ENCODE assay signal across 8 mouse cellular contexts in the genomic region with DNA sequence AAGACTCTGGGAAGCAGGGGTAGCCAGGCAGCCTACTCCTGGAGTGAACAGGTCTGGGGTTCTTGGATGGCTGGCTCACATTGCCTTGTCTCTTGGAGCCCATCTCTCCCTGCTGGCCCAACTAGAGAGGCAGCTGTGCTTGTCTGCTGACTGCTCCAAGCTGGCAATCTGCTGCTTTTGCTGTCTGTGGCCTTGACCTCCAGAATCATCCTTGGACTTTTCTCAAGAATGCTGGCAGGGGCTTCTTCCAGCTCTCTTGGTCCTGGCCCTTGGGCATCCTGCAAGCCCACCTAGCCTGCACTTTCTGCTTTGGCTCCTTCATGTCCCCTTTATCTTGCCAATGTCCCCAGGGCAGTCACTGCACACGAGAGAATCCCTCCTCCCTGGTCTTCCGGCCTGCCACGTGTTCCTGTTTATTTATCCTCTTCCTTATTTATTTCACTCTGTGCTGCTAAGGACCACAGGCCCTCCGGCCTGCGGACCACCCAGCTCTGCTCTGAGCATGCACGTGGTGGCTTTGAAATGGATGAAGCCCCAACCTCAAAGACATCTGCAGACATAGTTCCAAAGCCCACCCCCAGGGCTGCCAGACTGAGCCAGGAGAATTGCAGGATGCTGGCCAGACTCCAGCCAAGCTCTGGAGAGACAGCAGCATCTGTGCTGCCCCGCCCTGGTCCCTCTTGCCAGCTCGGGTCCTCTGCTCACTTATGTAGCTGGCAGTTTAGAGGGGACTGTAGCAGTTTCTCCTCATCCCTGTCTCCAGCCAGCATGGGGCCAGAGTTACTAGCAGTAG. TPM values are rescaled to one million over a fixed set of nuclear protein-coding genes. Genes with fewer than 3 reads are reported as not detected.
A peak's percentile ranks its signal among the peaks of the same experiment; 100 is the strongest.
DNase-seq lines count a peak whose midpoint lies in the region; ATAC-seq lines count a peak whose summit lies in the region.

No protein-coding gene starts in this region.

- no peaks in the 10 kb centered on the region for H3K36me3 ChIP-seq in intestine, embryonic 16.5 days (ENCODE audit: control insufficient read depth, insufficient read depth, low read length)

- no peak overlapping the region for H3K4me3 ChIP-seq in intestine, embryonic 16.5 days (ENCODE audit: low read length)

- peak; percentile 82 for ATAC-seq in intestine, embryonic 16.5 days

- H3K27ac ChIP-seq in intestine, embryonic 16.5 days (ENCODE audit: low read length), result peak overlapping the region; percentile 27; the same call in 1 of the 2 replicates

- peak overlapping the region; percentile 19; the same call in 1 of the 2 replicates for H3K9ac ChIP-seq in intestine, embryonic 16.5 days (ENCODE audit: low read depth, low read length)

- no peak overlapping the region for H3K4me2 ChIP-seq in intestine, embryonic 16.5 days (ENCODE audit: low read depth, low read length)

- 33% methylated on average over 8 of the region's 8 CpGs for WGBS in intestine, embryonic 16.5 days

- H3K27me3 ChIP-seq in intestine, embryonic 16.5 days (replicated peaks; ENCODE audit: control insufficient read depth, insufficient read depth, low read length), result no peaks in the 10 kb centered on the region

- H3K9me3 ChIP-seq in intestine, embryonic 16.5 days (ENCODE audit: control insufficient read depth, low read length), result no peaks in the 10 kb centered on the region

- H3K4me1 ChIP-seq in intestine, embryonic 16.5 days (ENCODE audit: control insufficient read depth, insufficient read depth, low read length), result peaks cover 15% of the 10 kb centered on the region

- peak; percentile 68 to 69 for DNase-seq in heart, adult 18-20 months
- DNase-seq in heart, adult 8-10 months (ENCODE audit: low spot score), result no peak
- peak; percentile 68 for DNase-seq in MN1 (ENCODE audit: low spot score)
- DNase-seq in forelimb bud, embryonic 11.5 days (ENCODE audit: low read depth, low spot score), result peak; percentile 24
- peak; percentile 93 for DNase-seq in lung, postnatal 10 days
- no peak for DNase-seq in spleen, postnatal 10 days (ENCODE audit: low spot score in 2 of 2)
- DNase-seq in embryo, embryonic 10.5 days (ENCODE audit: low spot score), result no peak

RNA-seq across cellular contexts. Expression of a gene that starts 44.1 kb away (rescaled TPM):
- 1 to 10 TPM; 4.6 to 6.4 TPM for total RNA-seq in heart, adult 18-20 months (2021)
- 1 to 10 TPM; 3.1 to 5.0 (median 4.2) TPM for total RNA-seq in heart, adult 8-10 months (2022)
- 2.7 and 2.9 TPM in 2 replicates for polyA plus RNA-seq in intestine, embryonic 16.5 days (2015; fragmentation: Nextera tagmentation; extraction: Ambion mirVana)

RNA-seq across cellular contexts. Expression of a gene that starts 45.7 kb away (rescaled TPM):
- 10 to 100 TPM; 70.0 to 74.0 TPM for total RNA-seq in heart, adult 18-20 months (2021)
- total RNA-seq in heart, adult 8-10 months (2022), result 10 to 100 TPM; 74.5 to 90.1 (median 75.6) TPM
- 32.9 and 38.8 TPM in 2 replicates for polyA plus RNA-seq in intestine, embryonic 16.5 days (2015; fragmentation: Nextera tagmentation; extraction: Ambion mirVana)

Comparison
In these comparisons a context has a peak if more than half of its experiments do, and no peak if none do; other contexts are left out.
1. DNase-seq: peak in heart, adult 18-20 months (2 of 2), MN1 (single experiment), forelimb bud, embryonic 11.5 days (single experiment) and lung, postnatal 10 days (single experiment); none in heart, adult 8-10 months (single experiment), spleen, postnatal 10 days (0 of 2) and embryo, embryonic 10.5 days (single experiment).